Mouse (Mus musculus) testis, adult 2 months (tissue): ENCODE results near the gene Bik.

Experiments
- CTCF ChIP-seq: fragments of 200-500 bp; IDR thresholded peaks from 2 replicates; pipeline ENCODE4 v1.5.1; 2012; ENCODE audit warnings: low read depth, mild to moderate bottlenecking, inconsistent platforms, low read length, moderate library complexity; ENCODE audit not compliant: control insufficient read depth, insufficient read depth, insufficient replicate concordance
- POLR2A ChIP-seq: fragments of 200-500 bp; IDR thresholded peaks from 2 replicates; pipeline ENCODE4 v1.6.1; 2012; ENCODE audit warnings: low read depth, mild to moderate bottlenecking, inconsistent platforms, low read length, moderate library complexity; ENCODE audit not compliant: control insufficient read depth

DNA sequence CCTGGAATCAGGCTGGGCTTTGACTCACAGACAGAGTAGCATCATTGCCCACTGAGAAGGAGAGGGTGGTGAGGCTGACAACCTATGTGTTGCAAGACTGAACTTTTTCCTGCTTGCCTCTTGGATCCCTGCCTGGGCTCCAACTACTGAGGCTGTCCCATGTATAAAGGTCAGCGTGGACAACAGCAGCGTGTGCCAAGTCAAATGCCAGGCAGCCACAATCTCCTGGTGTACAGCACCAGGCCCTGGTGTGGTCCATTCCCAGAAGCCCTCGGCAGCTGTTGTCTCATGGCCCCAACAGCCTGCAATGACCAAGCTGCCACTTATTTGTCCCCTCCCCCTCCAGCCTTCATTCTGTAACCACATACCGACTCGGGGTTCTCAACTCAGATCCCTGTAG, 45.0 kb downstream of the Bik start:
- TF ChIP-seq CTCF (no peak), POLR2A (no peak)
